Mouse (Mus musculus): ENCODE measurements around the gene Kcnk16. TPM values are rescaled to one million over a fixed set of nuclear protein-coding genes. Genes with fewer than 3 reads are reported as not detected.

Kcnk16 gene
- polyA plus RNA-seq, 2 experiments from 2014 or later, result not detected

GRCm38 (mm10) chr14:20230063-20230491 lies 38.9 kb downstream of the Kcnk16 start:
- no peak for ATAC-seq

GRCm38 (mm10) chr14:20229437-20229836 lies 39.6 kb downstream of the Kcnk16 start:
- no peak for ATAC-seq

GRCm38 (mm10) chr14:20228336-20228735 lies 40.7 kb downstream of the Kcnk16 start:
- no peak for ATAC-seq

- ATAC-seq, result no peak
These were observed 42.0 kb downstream of the Kcnk16 start for GRCm38 (mm10) chr14:20226982-20227381.

DNA sequence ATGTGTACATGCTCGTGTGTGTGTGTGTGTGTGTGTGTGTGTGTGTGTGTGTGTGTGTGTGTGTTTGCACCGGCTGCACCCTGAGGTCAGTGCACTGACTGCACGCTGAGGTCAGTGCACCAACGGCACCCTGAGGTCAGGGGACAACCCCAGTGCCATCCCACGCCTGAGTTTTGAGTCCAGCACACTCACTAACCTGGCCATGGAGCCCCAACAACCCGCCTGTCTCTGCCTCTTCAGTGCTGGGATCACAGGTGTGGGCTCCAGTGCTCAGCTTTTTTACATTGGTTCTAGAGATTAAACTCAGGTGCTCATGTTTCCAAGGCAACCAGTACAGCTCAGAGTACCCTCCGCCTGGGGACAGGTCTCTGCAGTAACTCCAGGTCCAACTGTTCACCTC lies 42.5 kb downstream of the Kcnk16 start:
- no peak for ATAC-seq

DNA sequence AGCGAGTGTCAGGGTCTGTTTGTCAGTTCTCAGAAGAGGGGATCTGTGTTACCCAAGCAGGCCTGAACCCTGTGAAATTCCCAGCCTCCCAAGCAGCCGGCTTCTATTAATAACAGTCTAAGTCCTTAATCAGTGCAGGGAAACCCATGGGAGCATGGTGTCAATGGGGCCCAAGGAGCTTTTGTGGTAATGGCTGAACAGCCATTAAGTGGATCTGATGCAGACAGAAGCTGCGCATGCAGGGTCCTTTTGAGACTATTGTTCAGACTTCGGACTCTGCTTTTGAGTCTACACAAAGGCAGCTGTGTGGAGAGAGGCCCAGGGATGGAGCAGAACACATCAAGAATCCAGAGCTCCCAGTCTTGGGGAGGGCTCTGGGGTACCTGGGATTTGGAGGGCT lies 43.5 kb downstream of the Kcnk16 start:
- no peak for ATAC-seq

DNA sequence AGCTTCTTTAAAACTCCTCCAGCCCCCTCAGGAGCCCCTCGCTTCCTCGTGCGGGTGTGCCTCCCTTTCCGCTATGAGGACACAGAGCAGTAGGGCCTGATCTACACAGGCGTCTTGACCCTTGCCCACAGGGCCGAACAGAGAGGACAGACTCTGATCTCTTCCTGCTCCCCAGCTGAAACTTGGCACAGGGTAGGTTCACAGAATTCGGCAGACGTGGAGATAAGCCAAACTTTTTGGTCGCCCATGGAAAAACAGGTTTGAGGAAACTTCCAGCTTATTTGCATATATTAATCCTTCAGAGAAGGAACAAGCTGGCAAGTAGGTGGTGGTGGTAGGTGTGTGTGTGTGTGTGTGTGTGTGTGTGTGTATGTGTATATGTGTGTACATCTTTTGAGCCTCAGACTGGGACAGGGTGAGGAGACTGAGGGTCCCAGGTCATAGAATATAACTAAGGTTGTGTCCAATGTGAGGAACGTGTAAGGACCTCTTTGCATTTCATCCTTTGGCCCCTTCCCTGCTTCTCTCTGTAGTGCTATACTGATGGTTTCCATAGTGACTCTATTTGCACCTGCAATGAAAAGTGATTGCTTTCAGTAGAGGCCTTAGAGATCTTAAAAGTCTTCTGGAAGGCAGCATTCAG lies 44.3 kb downstream of the Kcnk16 start:
- no peak for ATAC-seq

DNA sequence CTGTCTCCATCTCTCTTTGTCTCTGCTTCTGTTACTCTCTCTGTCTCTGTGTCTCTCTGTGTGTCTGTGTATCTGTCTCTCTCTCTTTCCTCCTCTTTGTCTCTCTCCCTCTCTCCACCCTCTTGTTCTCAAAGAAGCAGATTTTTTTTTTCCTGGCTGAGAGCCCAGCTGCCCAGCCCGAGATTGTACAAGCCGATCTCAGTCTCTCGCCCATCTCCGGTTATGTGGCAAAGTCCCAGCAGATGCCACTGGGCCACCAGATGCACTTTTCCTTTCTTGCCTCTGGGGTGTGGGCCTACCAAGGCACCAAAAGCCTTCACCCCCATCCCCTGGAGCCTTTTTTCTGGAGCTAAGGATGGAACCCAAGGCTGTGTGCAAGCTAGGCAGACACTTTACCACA lies 44.8 kb downstream of the Kcnk16 start:
- ATAC-seq, result no peak

GRCm38 (mm10) chr14:20223253-20223652 lies 45.7 kb downstream of the Kcnk16 start:
- no peak for ATAC-seq

- ATAC-seq, result no peak
These were observed 47.9 kb downstream of the Kcnk16 start for GRCm38 (mm10) chr14:20221083-20221482.

GRCm38 (mm10) chr14:20219849-20220248 lies 49.1 kb downstream of the Kcnk16 start:
- ATAC-seq, result no peak

- no peak for ATAC-seq
These were observed 51.6 kb downstream of the Kcnk16 start for GRCm38 (mm10) chr14:20217299-20217864.

- ATAC-seq, result no peak
These were observed 52.3 kb downstream of the Kcnk16 start for GRCm38 (mm10) chr14:20216561-20217298.

- no peak for ATAC-seq
These were observed 53.2 kb downstream of the Kcnk16 start for GRCm38 (mm10) chr14:20215826-20216225.

DNA sequence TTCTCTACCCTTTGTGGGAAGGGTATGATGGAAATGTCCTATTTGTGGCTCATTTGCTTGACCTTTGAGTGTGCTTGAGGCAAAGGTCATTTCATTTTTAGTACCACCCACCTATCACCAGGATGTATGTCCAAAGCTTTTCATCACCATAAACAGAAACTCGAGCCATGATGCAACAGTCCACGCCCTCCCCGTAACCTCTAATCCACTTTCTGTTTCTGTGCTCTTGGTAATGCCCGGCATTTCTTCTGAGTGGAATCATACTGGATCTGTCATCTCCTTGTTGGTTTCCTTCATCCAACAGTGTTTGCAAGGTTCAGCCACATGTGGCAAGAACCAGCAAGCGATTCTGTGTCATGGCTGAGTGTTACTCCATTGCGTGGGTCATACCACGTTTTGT lies 54.9 kb downstream of the Kcnk16 start:
- ATAC-seq, result no peak

- ATAC-seq, result no peak
These were observed 57.0 kb downstream of the Kcnk16 start for GRCm38 (mm10) chr14:20211754-20212601.

Other genes starting within 250 kb of the Kcnk16 start
- 10 to 100 TPM; 23.8 to 34.8 TPM for gene Saysd1, start 130.7 kb downstream of the Kcnk16 start, polyA plus RNA-seq (2017; shearing (Covaris generic))
- 1 to 10 TPM; 1.3 to 4.4 TPM for gene Kcnk5, start 87.4 kb downstream of the Kcnk16 start, polyA plus RNA-seq (2017; shearing (Covaris generic))
- gene Nudt13, start 25.5 kb upstream of the Kcnk16 start, polyA plus RNA-seq (2017; shearing (Covaris generic)), result 10 to 100 TPM; 25.3 to 30.3 TPM
- 10 to 100 TPM; 70.5 to 80.7 TPM for gene Ecd, start 78.9 kb upstream of the Kcnk16 start, polyA plus RNA-seq (2017; shearing (Covaris generic))
- gene Fam149b, start 79.0 kb upstream of the Kcnk16 start, polyA plus RNA-seq (2017; shearing (Covaris generic)), result 10 to 100 TPM; 67.6 to 71.9 TPM
- 100 to 1,000 TPM; 145 to 195 TPM for gene Dnajc9, start 119.7 kb upstream of the Kcnk16 start, polyA plus RNA-seq (2017; shearing (Covaris generic))
- 100 to 1,000 TPM in 1 of 2 experiments, 10 to 100 TPM in 1; 99.8 to 106 TPM for gene Mrps16, start 124.4 kb upstream of the Kcnk16 start, polyA plus RNA-seq (2017; shearing (Covaris generic))
- gene Cfap70, start 183.0 kb upstream of the Kcnk16 start, polyA plus RNA-seq (2017; shearing (Covaris generic)), result not detected
- gene Anxa7, start 210.9 kb upstream of the Kcnk16 start, polyA plus RNA-seq (2017; shearing (Covaris generic)), result 10 to 100 TPM; 60.1 to 71.0 TPM
- 1 to 10 TPM; 1.5 to 3.5 TPM for gene Mss51, start 227.7 kb upstream of the Kcnk16 start, polyA plus RNA-seq (2017; shearing (Covaris generic))